Mouse (Mus musculus): Measurements from ENCODE around the gene Osbpl3.

Gene Osbpl3

DNA sequence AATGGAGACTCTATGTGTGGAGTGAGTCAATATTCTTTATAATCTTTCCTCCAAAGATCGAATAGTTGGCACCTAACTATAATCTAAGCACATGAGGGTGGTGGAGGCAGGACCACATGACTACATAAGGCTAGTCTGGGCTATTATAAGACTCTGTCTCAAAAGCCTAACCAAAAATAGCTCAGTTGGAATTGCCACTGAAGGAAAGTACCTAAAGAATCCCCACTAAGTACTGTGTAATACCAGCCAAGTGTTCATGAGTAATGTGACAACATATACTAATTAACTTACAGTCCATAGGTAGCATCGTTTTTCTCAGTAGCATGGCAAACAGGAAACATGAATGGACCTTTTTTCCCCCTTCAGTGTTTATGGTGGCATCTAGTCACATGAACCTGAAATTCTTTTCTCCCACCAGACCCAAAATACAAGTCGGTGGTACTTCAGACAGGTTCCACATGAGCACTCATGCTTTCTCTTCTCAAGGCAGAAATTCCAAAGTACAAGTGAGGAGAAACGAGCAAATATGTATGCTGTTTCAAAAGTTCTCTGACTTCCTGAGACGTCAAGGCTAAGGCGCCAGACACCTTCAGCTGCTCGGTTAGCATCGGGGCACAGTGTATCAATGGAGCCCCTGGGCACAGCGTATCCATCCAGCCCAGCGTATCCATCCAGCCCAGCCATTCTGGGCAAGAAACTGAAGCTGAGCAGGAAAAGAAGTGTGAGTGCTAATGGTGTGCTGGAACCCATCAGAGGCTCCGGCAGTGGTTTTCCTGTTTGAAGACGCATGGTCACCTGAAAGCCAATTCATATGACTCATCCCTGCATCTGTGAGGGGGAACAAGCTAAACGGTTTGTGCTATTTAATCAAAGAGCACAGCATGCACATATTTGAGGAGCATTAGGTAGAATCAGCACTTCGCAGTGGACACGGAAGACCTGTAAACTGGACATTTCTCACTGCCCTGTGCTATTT is 120.9 kb downstream of the Osbpl3 start:
- no peak for DNase-seq (ENCODE audit: low spot score)

DNA sequence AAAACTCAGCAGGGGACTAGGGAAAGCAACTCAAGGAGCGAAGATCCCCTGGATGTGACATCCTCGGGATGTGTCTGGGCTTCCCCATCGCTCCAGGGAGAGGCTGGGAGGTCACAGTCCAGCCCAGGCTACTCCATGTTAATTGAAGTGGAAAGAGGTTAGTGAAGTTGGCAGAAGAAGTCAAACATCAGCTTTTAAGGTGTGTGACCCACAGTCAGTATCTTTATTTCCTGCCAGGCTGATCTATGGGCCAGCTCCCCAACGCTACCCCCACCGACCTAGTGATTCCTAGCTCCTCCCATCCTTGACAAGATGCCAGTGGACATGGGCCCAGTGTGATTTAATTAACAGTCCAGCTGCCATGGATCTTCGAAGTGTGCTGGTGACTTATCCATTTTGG is 122.7 kb downstream of the Osbpl3 start:
- DNase-seq (ENCODE audit: low spot score), result no peak

DNA sequence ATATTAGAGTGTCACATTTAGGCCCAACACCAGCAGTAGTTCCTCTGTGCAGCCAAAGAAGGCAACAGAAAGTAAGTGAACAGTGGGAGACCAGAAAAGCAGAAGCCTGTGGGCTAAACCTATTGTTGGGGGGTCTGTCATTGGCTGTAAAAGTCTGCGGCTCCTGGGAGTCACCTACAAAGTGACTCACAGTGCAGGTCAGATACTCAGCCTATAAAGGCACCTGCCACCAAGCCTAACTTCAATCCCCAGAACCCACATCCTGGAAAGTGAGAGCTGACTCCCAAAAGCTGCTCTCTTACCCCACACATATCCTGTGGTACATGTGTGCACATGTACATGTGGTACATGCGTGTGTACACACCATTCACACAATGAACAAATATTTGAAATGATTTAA is 124.5 kb downstream of the Osbpl3 start:
- DNase-seq (ENCODE audit: low spot score), result no peak

DNA sequence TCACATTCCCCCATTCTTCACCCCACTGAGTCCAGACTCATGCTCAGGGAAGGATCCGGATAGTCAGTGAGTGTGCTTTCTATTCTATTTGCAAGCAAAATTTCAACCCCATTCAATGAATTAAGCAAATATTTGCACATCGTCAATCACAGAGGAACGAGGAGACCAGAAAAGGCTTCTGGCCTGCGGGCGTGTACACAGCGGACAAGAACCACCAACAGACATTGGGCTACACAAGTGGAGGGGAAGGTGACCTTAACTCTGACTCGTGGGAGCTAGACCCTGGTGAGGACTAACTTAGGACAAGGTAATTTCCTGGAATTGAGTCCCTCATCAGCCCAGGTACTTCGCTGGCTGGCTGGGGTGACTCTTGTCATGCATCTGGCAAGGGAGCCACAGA is 126.6 kb downstream of the Osbpl3 start:
- no peak for DNase-seq (ENCODE audit: low spot score)

DNA sequence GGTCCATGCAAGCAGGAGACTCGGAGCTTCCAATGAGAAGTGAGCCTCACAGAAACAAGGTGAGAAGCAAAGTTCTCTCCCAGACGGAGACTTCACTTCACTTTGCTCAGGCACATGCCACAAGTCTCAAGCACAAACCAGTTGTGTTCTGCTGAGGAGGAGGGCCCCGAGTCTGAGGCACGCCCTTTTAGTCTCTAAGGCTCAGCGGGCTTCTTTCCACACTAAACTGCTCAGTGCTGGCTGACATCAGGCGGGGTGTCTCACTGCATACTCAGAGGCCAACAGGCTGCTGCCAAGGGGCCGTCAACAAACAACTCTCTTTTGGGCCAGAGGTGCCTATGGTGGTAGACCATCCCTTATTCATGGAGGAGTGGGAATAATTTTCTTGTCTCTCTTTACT is 127.1 kb downstream of the Osbpl3 start:
- DNase-seq (ENCODE audit: low spot score), result no peak

DNA sequence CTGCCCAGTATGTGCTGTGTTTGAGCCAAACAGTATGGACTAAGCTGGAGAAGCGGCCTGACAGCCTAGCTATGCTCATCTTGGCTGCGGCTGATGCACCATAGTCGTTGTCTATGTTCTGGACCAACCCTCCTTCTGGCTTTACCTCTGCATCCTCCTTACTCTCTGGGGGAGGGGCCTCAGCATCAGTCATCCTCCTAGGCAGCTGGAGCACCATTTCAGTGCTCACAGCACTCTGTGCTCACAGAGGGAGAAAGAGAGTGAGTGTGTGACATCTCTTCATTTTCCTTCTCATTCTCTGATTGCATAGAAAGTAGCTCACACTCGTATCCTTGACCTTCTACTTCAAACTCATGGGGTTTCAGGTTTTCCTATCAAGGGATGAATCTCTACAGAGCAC is 129.8 kb downstream of the Osbpl3 start:
- DNase-seq (ENCODE audit: low spot score), result no peak

DNA sequence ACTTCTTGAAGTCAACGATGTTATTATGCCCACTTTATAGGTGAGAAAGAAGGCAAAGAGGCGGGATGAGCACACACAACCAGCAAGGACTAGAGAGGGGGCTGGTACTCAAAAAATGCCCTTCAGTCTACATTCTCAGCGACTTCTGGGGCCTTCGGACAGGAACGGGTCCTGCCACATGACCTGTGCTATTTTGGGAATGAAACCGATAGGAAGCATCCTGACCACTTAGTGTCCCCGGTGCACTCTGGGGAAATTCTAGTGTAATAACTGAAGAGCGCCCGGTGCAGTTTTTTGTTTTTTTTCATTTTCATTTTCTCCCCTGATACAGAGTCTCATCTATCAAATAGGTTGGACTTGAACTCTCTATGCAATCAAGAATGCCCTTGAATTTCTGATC is 130.5 kb downstream of the Osbpl3 start:
- no peak for DNase-seq (ENCODE audit: low spot score)

DNA sequence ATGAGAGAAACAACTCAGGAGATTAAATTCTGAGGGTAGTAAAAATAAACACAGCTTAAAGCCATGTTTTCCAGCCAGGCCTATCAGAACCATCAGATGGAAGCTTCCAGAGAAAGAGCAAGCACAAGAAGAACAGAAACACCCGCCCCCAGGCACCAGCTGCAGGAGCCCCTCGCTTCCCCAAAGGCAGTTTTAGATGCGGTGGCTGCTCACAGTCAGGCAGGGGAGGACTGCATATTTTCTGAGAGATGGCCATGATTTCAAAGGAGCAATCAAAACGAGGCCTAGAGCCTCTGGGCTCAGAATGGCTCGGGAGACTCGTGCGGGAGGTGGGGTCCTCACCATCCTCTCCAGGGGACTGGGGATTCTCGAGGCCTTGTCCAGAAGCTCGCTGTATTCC is 133.4 kb downstream of the Osbpl3 start:
- no peak for DNase-seq (ENCODE audit: low spot score)

DNA sequence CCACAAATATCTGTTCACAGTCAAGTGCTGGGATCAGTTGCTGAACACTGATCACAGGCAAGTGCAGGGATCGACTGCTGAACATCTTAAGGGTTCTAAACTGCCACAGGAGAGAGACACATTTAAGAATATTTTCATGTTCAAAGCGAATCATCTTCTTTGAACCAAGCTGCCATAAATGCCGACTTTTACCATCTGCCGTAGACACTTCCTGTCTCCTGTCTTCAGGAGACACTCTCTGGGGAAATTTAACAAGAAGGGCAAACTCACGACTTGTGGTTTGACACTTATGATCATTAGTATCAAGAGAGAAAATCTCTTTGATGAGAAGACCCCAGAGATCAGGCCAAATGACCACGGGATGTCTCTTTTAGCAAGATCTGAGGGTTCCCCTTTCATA is 134.3 kb downstream of the Osbpl3 start:
- no peak for DNase-seq (ENCODE audit: low spot score)

DNA sequence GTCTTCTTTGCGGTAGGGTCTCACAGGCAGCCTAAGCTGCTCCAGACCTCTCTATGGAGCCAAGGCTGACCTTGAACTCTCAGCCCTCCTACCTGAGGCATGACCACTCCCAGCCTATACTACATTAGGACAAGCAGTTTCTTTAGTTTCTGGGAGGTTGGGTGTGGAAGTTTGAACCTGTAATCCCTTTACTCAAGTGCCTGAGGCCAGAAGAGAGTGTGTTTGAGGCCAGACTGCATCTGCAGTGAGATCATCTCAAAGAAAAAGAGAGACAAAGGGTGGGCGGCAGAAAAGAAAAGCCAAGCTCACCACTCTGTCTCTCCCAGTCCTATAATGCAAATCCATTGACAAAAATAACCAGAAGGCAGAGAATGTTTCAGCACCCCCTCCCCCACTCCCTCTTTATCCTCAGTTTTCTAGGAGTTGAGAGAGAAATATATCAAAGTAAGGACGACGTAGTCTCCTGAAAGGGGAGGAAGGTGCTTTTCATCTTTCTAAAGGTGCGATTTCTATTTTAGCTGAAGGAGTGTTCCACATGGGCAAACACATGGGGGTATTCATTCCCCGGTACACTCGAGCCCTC is 137.3 kb downstream of the Osbpl3 start:
- no peak for DNase-seq (ENCODE audit: low spot score)

DNA sequence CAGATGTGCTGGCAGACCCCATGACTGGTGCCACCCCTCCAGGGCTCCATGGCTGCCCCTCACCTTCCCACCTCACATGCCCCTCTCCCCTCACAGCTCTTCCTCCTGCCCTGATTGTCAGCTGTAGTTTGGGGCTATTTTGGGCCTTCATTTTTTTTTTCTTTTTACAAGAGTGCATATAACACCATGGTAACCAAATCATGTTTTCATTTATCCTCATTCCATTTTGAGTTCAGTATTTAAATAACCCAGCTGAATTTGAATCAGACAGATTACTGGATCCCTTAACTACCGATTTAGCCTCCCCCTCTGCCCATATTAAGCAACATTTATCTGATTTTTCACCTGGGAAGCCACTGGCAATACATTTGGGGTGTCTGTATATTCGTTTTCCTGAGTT is 137.9 kb downstream of the Osbpl3 start:
- no peak for DNase-seq (ENCODE audit: low spot score)

DNA sequence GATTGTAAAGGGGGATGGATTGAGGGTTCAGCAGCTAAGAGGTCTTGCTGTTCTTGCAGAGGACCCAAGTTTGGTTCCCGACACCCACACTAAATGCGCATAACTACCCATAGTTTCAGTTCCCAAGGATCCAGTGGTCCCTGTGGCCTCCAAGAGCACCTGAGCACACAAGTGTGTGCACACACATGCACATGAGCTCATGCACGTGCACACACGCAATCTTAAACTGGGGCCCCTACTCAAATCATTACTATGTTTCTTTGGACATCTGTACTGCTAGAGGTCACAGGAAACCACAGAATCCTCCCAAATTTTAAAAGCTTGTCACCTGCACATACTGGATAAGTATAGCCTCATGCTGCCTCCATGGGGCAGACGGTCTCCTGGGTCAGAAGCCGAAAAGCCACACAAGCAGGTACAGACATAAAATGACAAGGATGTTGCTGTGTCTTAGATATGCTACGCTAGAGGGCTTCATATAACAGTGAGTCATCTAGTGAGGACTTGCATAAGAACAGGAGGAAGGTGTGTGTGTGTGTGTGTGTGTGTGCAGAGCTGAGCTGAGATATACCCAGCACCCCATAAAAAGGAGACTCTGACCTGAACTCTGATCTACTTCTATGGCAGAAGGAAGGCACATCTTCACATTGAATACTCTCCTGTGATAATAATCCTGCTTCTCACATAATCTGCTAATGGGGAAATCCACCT is 139.1 kb downstream of the Osbpl3 start:
- DNase-seq (ENCODE audit: low spot score), result no peak

DNA sequence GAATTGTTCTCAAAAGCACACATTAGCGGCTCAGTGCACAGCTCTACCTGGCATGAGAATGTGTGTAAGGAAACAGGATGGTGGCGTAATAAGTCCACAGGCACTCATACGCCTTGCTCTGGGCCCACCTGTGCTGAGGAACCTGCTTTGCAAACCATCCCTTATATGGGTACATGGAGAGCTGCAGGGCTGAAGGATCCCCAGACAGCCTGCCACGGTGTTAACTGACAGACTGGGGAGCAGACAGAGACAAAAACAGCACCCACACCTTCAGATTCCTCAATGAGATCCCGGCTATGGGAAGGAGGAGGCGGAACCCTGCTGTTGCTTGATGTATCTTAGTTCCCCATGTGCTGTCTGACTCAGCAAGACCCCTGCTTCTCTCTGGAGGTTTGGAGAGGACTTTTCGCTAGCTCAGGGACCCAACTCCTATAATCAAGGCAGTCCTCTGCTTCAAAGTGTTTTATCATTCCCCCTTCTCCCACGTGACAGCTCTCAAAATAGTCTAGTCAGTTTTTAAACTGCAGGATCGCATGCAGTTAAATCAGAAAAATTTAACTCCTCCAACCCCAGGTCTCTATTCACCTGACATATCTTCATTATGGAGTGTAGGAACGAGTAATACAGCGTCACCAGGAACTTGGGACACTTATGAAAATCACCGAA is 141.5 kb downstream of the Osbpl3 start:
- no peak for DNase-seq (ENCODE audit: low spot score)

DNA sequence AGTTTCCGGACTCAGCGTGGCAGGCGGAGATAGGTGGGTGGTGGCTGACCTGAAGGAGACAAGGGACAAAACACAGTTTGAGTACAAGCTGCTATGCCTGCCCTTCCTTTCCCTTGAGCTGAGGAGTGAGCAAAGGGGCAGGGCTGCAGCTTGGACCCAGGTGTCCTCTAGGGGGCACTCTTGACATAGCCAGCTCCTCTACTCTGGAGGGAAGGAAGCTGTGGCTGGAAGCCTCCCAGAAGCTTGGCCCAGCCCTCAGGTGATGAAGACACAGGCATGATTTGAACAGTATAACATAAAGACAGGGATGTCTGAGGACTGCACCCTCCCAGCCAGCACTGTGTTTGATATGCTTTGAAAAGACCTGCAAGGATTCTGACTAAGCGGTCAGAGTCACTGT is 143.4 kb downstream of the Osbpl3 start:
- peak; percentile 47 for DNase-seq (ENCODE audit: low spot score)

DNA sequence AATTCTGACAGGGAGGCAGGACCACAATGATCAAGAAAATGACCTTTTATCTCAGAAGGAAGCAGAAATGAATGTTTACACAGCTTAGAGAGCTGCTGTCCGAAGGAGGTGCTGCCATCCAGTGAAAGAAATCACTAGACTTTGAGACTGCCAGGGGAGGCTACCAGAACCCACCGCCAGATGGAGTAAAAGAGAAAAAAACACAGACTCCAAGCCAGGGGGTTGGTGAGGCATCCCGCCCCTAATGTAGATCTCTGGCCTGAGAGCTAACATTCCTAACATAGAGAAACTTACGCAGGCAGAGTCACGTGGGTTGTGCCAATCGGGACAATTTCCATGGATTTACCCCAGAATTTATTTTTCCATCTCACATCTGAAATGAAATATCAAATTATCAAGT is 147.0 kb downstream of the Osbpl3 start:
- no peak for DNase-seq (ENCODE audit: low spot score)

DNA sequence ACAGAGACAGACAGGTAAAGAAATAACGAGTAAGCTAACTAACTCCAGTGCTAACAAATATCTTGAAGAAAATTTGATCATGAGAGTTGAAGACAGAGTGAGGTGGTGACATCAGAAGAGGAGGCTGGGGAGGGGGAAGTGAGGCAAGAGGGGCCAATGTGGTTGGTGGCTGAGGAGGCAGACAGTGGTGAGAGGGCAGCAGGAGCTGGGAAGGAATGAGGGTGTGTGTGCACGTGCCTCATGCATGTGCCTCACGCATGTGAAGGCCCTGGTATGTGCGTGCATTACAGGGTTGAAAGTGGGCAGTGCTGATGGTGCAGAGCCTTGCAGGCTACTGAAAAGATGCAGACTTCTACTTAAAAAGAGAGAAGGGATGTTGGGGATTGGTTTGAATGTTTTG is 149.4 kb downstream of the Osbpl3 start:
- no peak for DNase-seq (ENCODE audit: low spot score)

DNA sequence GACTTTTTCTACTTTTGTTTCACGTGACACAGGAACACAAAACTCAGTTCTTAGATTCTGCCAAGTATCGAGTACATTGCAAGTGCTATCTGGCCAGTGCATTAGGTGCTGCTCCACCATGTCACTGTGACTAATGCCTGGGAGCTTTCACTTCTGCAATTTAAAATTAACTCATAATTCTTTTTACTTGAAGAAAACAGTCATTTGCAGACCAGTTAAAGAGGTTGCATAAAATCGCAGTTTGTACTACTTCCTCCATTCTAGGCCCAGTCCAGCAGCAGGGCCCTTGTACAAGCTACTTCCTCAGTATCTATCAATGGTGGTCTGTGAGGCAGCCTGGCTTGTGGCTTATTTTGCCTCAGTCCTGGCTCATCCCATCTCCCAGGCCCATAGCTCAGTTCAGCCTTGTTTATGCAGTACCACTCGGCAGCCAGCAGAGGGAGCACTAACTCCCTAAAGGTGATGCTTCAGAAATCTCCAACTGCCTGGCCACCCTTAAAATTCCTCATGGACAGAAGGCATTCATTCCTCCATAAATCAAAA is 151.0 kb downstream of the Osbpl3 start:
- DNase-seq (ENCODE audit: low spot score), result peak; percentile 57

DNA sequence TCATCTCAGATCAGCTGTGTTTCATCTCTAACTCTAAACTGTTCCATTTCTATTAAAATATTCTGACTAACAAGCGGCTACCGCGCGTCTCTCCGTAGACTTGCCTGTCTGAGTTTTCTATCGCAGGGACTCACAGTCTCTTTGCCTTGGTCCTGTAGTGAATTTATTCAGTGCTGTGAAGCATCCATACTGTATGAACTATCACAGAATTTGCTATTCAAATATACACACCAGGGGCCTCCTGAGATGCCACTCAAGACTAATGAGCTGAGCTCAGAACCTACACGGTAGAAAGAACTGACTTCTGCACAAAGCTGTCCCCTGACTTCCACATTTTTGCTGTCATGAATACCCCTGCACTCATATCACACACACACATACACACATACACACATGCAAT is 154.9 kb downstream of the Osbpl3 start:
- no peak for DNase-seq (ENCODE audit: low spot score)

DNA sequence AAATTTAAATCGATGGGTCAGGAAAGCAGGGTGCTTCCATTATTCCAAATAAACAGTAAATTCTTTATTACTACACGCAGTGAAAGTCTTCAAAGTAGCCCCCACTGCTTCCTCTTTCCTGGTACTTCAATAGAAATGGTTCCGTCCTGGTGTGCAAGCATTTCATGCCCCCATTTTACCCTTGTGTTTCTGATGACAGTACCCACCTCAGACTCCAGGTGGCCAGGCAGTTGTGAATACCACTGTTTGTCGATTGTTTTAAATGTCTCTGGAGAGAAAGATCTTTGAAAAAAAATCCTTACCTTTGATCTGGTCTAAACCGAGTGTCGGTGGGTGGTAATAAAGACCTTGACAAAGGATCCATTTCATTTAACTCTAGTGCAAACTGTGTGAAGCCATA is 155.4 kb downstream of the Osbpl3 start:
- no peak for DNase-seq (ENCODE audit: low spot score)

DNA sequence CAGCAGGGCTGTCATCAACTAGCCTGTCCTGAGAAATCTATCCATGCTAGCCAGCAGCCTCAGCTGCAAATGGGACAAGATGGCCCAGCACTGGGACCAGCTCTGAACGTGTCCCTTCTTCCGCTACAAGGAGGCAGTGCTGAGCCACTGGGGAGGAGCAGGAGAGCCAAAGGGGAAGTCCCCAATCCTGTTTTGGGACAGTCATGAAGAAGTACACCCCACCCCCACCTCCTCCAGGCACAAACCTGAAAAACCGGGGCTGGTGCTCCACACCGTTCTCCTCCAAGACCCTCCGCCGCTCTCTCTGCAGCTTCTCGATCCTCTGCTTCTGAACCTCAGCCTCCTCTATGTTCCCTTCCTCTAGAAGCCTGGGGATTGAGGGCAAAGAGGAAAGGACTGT is 156.9 kb downstream of the Osbpl3 start:
- DNase-seq (ENCODE audit: low spot score), result no peak

DNA sequence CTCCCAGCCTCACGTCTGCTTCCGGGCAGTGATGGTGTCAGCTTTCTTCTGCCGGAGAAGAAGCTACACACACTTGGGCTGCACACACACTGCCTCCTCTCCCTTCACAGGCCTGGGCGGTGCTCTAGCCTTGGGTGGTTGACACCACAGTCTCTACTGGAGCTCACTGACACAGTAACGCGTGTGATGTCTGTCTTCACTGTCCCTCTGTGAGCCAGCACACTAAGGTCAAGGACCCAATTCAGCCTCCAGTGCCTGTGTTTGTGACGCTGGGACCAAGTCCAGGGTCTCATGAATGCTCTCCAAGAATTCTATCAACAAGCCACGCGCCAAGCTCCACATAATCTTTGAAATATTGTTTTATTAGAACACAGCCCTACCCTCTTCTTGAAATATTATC is 158.3 kb downstream of the Osbpl3 start:
- no peak for DNase-seq (ENCODE audit: low spot score)

DNA sequence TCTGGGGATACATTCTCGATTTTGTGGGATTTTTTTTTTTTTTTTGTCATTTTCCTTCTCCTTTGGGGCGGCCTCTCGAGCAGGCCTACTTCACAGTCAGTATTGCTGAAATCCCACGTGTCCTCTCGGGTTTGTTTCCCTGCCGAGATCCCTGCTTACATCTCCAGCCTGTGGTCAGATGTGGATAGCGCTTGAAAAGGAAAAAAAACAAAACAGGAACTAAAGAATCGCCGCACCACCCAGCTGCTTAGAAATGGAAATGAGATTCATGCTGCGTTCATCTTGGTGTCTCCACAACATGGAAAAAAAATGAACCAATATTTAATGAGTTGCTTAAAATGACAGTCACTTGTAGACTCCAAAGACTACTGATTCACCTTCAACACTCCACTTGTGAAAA is 160.9 kb downstream of the Osbpl3 start:
- DNase-seq (ENCODE audit: low spot score), result no peak

Measured in ovary, postnatal 10 days (tissue).